Mouse (Mus musculus): ENCODE measurements around the gene Antxr2.

Gene Antxr2

GRCm38 (mm10) chr5:97906537-97907266 lies 124.1 kb downstream of the Antxr2 start:
- no peak for DNase-seq

GRCm38 (mm10) chr5:97905856-97906255 lies 125.0 kb downstream of the Antxr2 start:
- no peak for DNase-seq

- no peak for DNase-seq
These were observed 129.7 kb downstream of the Antxr2 start for GRCm38 (mm10) chr5:97901096-97901495.

GRCm38 (mm10) chr5:97899321-97899720 lies 131.5 kb downstream of the Antxr2 start:
- no peak for DNase-seq

DNA sequence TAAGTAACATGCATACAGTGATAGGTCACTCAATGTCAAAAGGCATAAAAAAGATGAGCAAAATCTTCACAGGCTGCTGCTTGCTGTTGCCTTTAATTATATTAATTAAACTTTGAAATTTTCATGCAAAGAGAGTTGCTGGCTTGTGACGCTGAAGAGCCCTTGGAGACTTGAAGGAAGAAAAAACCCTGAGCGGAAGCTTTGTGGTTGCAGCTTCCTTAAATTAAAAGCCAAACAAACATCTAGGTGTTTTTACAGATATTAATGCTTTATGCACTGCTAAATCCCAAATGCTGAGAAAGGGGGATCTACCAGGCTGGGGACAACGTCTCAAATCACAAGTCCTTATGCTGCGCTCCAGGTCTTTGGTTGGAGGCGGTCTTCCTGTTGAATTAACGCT lies 145.4 kb downstream of the Antxr2 start:
- no peak for DNase-seq

GRCm38 (mm10) chr5:97884110-97884509 lies 146.7 kb downstream of the Antxr2 start:
- no peak for DNase-seq

DNA sequence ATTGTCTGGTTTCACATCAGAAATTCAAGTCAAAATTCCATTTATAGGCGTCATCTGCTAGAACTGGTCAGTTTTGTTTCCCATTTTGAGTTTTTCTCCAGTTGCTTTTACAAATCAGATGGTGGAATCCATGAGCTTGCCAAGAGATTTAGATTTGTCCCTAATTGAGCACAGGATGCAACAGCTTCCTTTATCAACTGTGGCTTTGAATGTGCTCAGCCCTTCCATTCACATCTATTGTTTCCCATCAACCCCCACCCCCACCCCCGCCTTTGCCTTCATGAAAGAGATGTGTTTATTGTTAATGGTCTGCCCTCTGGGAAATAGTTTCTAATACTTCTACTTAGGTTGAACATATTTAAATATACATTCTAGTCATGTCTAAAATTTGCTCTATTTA lies 149.4 kb downstream of the Antxr2 start:
- DNase-seq, result no peak

DNA sequence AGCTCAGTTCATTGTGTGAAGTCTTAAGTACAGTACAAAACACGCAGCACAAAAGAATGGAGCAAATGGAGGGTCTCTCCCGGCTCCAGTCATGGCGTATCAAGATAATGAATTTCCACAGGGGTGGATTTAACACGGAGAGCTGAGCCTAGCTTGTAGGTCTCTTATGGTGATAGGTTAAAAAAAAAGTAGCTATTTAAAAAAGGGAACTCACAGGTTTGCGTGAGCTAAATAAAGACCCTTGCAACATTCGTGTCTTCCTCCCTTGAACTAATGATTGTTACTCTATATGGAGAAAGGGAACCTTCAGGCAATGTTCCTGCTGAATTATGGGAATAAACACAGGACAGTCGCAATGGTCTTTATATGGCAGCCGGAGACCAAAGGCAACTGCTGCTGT lies 150.7 kb downstream of the Antxr2 start:
- DNase-seq, result no peak

- no peak for DNase-seq
These were observed 152.0 kb downstream of the Antxr2 start for GRCm38 (mm10) chr5:97878871-97879270.

GRCm38 (mm10) chr5:97878215-97878794 lies 152.5 kb downstream of the Antxr2 start:
- no peak for DNase-seq

DNA sequence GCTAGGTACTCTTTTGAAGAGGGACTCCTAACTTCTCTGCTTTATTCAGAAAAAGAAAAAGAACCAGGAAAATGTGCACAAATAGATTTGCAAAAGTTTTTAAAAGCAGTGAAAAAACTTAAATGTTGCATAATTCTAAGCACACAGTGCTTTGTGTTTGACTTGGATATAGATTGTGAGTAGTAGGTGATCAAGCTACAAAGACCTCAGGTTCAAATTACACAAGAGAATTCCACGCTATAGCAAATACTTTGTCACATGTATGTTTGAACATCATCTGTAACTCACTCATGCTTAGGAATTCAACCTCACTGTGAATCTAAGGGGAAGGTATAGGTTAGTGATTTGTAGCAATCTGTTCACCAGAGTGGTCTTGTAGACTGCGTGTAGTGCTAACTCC lies 153.9 kb downstream of the Antxr2 start:
- DNase-seq, result no peak

DNA sequence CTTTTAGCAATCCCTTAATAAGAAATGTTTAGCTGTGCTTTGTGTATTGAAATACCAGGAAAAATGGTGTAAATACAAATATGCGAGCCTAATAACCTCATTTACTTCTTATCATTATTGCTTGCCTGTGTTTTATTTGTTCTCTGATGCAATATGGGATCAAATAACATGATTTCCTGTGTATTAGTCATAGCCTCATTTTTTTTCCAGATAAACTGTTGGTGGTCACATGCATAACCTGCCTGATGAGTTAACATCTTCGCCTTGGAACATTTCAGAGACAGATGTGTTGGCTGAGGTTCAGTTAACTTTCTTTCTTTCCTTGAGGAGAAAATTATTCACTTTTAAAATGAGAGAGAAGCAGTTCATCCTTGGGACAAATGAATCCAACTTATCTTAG lies 162.9 kb downstream of the Antxr2 start:
- no peak for DNase-seq

DNA sequence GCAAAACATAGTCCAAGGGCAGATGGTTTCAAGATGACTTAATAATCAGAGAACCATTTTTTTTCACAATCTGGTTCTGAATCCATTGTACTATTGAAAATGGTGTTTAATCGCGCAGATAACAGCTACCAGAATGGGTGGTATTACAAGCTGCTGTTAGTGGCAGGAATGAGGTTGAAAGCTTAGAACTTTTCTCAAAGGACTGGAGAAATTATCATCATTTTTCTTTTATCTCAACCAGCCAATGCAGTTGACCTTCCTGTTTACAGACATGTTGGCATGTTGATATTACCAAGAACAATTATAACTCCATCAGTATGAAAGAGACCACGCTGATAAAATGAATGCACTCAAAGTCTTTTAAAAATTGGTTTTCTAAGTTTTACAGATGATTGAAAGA lies 163.9 kb downstream of the Antxr2 start:
- DNase-seq, result no peak

- DNase-seq, result no peak
These were observed 173.7 kb downstream of the Antxr2 start for GRCm38 (mm10) chr5:97857101-97857500.

- DNase-seq, result no peak
These were observed 178.7 kb downstream of the Antxr2 start for GRCm38 (mm10) chr5:97851981-97852748.

DNA sequence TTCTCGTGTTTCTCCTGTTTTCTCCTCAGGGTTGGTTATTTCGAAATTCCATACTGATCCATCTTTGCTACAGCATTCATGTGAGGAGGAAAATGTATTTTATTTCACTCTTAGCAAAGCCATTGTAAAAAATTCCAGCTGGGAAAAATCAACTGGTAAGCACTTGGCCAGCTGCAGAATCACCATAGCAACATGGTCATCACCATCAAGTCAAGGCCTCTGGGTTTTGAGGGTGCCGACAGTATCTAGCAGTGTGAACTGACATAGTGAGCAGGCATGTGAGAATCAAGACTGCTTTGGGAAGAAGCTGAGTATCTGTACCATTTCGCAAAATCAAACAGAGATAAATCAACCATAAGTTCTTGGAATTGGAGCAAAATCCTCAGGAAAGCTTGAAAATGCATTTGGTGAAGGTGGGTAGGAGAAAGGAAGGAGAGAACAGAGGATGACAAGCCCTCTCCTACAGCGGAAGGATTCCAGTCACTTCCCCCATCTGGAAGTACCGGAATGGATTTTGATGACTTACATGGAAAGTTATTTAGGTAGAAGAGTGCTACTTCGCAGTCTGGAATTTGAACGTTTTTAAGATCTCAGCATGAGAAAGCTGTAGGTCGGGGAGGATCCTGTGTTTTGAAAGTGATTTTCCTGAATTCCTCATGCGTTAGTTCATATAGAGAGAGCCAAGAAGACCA lies 183.5 kb downstream of the Antxr2 start:
- DNase-seq, result no peak

DNA sequence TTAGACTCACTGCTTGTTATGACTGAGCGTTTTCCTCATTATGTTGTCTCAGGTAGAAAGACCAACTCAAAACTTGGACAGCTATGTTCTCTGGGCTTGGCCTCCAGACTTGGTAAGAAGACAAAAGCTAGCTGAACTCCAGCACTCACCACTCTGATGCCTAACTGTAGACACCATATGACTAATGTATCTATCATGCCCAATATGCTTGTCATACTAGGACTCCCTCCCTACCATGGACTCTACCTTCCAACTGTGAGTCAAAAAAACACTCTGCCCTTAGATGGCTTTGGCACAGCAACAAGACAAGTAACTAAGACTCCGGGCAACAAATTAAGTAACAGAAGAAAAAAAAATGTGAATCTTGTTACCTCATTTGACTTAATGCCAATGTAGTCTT lies 184.3 kb downstream of the Antxr2 start:
- DNase-seq, result no peak

DNA sequence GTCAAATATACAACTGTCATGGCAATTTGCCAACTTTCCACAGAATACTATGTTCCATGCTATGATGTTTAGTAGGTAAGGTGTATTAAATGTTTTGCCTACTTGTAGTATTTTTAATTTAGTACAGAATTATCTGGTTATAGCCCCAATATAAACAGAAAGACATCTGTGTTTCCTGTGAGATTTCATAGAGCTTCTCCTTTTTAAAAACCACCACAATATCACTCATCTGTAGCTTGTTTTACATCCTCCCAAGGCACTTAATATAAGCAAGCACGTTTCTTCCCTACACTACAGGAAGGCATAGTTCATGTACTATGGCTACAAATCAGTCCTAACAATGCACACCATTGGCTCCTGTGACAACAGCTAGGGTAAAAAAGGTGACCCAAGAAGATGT lies 188.8 kb downstream of the Antxr2 start:
- no peak for DNase-seq

DNA sequence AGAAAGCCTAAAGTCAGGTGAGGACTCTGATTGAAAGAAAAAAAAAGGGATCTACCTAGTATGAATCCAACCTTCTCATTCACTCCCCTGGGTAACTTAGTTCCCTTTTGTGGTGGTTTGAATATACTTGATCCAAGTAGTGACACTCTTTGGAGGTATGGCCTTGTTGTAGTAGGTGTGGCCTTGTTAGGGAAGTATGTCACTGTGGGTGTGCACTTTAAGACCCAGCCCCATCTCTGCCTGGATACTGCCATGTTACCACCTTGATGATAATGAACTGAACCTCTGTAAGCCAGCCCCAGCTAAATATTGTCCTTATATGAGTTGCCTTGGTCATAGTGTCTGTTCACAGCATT lies 190.9 kb downstream of the Antxr2 start:
- no peak for DNase-seq

- DNase-seq, result no peak
These were observed 191.4 kb downstream of the Antxr2 start for GRCm38 (mm10) chr5:97839271-97839923.

DNA sequence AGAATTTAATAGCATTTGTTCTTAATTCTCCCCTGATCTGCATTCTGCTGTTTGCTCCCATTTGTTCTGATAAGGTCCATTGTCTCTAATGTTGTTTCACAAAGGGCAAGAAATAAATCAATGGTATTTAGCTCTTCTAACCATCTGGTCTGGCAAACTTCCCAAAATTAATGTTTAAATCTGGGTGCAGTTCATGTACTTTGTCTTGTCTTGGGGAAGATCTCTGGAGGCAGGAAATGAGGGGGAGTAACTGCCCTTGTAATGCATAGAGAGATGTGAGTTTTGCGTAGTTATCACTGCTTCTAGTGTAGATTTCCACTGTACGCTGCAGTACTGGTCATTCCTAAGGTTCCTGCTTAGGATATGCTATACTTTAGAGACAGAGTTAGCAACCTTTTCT lies 193.5 kb downstream of the Antxr2 start:
- DNase-seq, result no peak

DNA sequence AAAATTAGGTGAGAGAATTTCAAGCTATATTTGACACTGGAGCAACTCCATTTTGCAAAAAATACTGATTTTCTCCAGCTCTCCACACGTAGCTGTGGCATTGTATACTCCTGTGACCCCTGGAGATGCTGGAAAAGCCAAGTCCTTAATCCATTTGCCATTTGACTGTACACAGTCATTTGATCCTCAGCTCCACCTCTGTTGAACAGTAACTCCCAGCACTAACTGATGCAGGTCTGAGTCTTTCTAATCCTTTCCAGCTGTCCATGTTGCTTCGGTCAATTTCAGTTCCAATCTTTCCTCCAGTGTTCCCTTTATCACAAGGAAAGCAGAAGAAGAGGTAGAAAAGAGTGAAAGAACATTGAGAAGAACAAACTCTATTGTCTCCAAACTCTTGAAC lies 195.4 kb downstream of the Antxr2 start:
- DNase-seq, result no peak

GRCm38 (mm10) chr5:97834770-97835169 lies 196.1 kb downstream of the Antxr2 start:
- no peak for DNase-seq
